Mouse (Mus musculus): ENCODE measurements around the gene Olfr541. TPM values are rescaled to one million over a fixed set of nuclear protein-coding genes. Genes with fewer than 3 reads are reported as not detected.

Olfr541 gene
- polyA plus RNA-seq, 1 experiment from 2014 or later = not detected

Other genes with a start within 250 kb of the Olfr541 start
- 0.25 TPM in 1 of 2 replicates, not detected in the other for gene Olfr533, start 233.9 kb upstream of the Olfr541 start, polyA plus RNA-seq (2014; fragmentation: Nextera tagmentation; extraction: Ambion mirVana)
- gene Olfr535, start 213.1 kb upstream of the Olfr541 start, polyA plus RNA-seq (2014; fragmentation: Nextera tagmentation; extraction: Ambion mirVana) = not detected in 2 replicates
- 0.04 and 0.22 TPM in 2 replicates for gene Olfr536, start 189.9 kb upstream of the Olfr541 start, polyA plus RNA-seq (2014; fragmentation: Nextera tagmentation; extraction: Ambion mirVana)
- not detected in 2 replicates for gene Olfr538, start 129.4 kb upstream of the Olfr541 start, polyA plus RNA-seq (2014; fragmentation: Nextera tagmentation; extraction: Ambion mirVana)
- gene Olfr46, start 96.0 kb upstream of the Olfr541 start, polyA plus RNA-seq (2014; fragmentation: Nextera tagmentation; extraction: Ambion mirVana) = not detected in 2 replicates
- gene Olfr61, start 68.3 kb upstream of the Olfr541 start, polyA plus RNA-seq (2014; fragmentation: Nextera tagmentation; extraction: Ambion mirVana) = not detected in 2 replicates
- gene Olfr53, start 50.8 kb upstream of the Olfr541 start, polyA plus RNA-seq (2014; fragmentation: Nextera tagmentation; extraction: Ambion mirVana) = not detected in 2 replicates
- gene Olfr539, start 37.3 kb upstream of the Olfr541 start, polyA plus RNA-seq (2014; fragmentation: Nextera tagmentation; extraction: Ambion mirVana) = 0.20 TPM in 1 of 2 replicates, not detected in the other
- not detected in 2 replicates for gene Olfr45, start 15.3 kb upstream of the Olfr541 start, polyA plus RNA-seq (2014; fragmentation: Nextera tagmentation; extraction: Ambion mirVana)
- not detected in 2 replicates for gene Cyp2e1, start 66.5 kb downstream of the Olfr541 start, polyA plus RNA-seq (2014; fragmentation: Nextera tagmentation; extraction: Ambion mirVana)
- 0.35 and 0.69 TPM in 2 replicates for gene Syce1, start 90.6 kb downstream of the Olfr541 start, polyA plus RNA-seq (2014; fragmentation: Nextera tagmentation; extraction: Ambion mirVana)
- 1.4 and 2.3 TPM in 2 replicates for gene Zfp941, start 124.9 kb downstream of the Olfr541 start, polyA plus RNA-seq (2014; fragmentation: Nextera tagmentation; extraction: Ambion mirVana)
- gene Urah, start 137.8 kb downstream of the Olfr541 start, polyA plus RNA-seq (2014; fragmentation: Nextera tagmentation; extraction: Ambion mirVana) = 7.6 and 12.9 TPM in 2 replicates
- 0.88 and 3.6 TPM in 2 replicates for gene Scgb1c1, start 148.3 kb downstream of the Olfr541 start, polyA plus RNA-seq (2014; fragmentation: Nextera tagmentation; extraction: Ambion mirVana)
- gene Odf3, start 150.5 kb downstream of the Olfr541 start, polyA plus RNA-seq (2014; fragmentation: Nextera tagmentation; extraction: Ambion mirVana) = not detected in 2 replicates
- not detected in 2 replicates for gene Gm45785, start 159.1 kb downstream of the Olfr541 start, polyA plus RNA-seq (2014; fragmentation: Nextera tagmentation; extraction: Ambion mirVana)
- 76.0 and 80.0 TPM in 2 replicates for gene Ric8a, start 159.7 kb downstream of the Olfr541 start, polyA plus RNA-seq (2014; fragmentation: Nextera tagmentation; extraction: Ambion mirVana)
- gene Bet1l, start 160.3 kb downstream of the Olfr541 start, polyA plus RNA-seq (2014; fragmentation: Nextera tagmentation; extraction: Ambion mirVana) = 65.4 and 75.3 TPM in 2 replicates
- 127 and 140 TPM in 2 replicates for gene Psmd13, start 184.7 kb downstream of the Olfr541 start, polyA plus RNA-seq (2014; fragmentation: Nextera tagmentation; extraction: Ambion mirVana)
- 18.3 and 19.9 TPM in 2 replicates for gene Sirt3, start 185.0 kb downstream of the Olfr541 start, polyA plus RNA-seq (2014; fragmentation: Nextera tagmentation; extraction: Ambion mirVana)
- gene Cox8b, start 203.2 kb downstream of the Olfr541 start, polyA plus RNA-seq (2014; fragmentation: Nextera tagmentation; extraction: Ambion mirVana) = 55.5 and 92.1 TPM in 2 replicates
- 0.19 and 0.42 TPM in 2 replicates for gene Nlrp6, start 223.6 kb downstream of the Olfr541 start, polyA plus RNA-seq (2014; fragmentation: Nextera tagmentation; extraction: Ambion mirVana)
- 22.7 and 25.5 TPM in 2 replicates for gene Pgghg, start 244.1 kb downstream of the Olfr541 start, polyA plus RNA-seq (2014; fragmentation: Nextera tagmentation; extraction: Ambion mirVana)

Measured in embryonic facial prominence, embryonic 14.5 days (tissue).